Mouse (Mus musculus): Measurements from ENCODE around the gene Pkp4. TPM values are rescaled to one million over a fixed set of nuclear protein-coding genes. Genes with fewer than 3 reads are reported as not detected.

The Pkp4 gene
- total RNA-seq, 2 experiments from 2014 or later, result 20.0 to 34.2 TPM

GRCm38 (mm10) chr2:59397531-59397930, 236.9 kb downstream of the Pkp4 start:
- DNase-seq, result no peak
- intact Hi-C loops (cut with DNase I; ENCODE audit: low total_unique reads), result no loop called here

GRCm38 (mm10) chr2:59400901-59401378, 240.3 kb downstream of the Pkp4 start:
- intact Hi-C loops (cut with DNase I; ENCODE audit: low total_unique reads), result no loop called here
- DNase-seq, result no peak

GRCm38 (mm10) chr2:59401841-59402461, 241.3 kb downstream of the Pkp4 start:
- DNase-seq, result peak; percentile 19
- intact Hi-C loops (cut with DNase I; ENCODE audit: low total_unique reads), result no loop called here

GRCm38 (mm10) chr2:59404022-59404421, 243.4 kb downstream of the Pkp4 start:
- DNase-seq, result no peak
- intact Hi-C loops (cut with DNase I; ENCODE audit: low total_unique reads), result no loop called here

Other genes starting within 250 kb of the Pkp4 start
- under 1 TPM; 0.08 to 0.20 TPM for gene Ccdc148, start 167 bp upstream of the Pkp4 start, total RNA-seq (2021)

All from gastrocnemius, postnatal 14 days (tissue).